Mouse (Mus musculus): ENCODE results near the gene Noa1. TPM values are rescaled to one million over a fixed set of nuclear protein-coding genes. Genes with fewer than 3 reads are reported as not detected.
A peak's percentile ranks its signal among the peaks of the same experiment; 100 is the strongest.

Noa1 gene
- polyA plus RNA-seq, 1 experiment from 2014 or later: 21.1 TPM

DNA sequence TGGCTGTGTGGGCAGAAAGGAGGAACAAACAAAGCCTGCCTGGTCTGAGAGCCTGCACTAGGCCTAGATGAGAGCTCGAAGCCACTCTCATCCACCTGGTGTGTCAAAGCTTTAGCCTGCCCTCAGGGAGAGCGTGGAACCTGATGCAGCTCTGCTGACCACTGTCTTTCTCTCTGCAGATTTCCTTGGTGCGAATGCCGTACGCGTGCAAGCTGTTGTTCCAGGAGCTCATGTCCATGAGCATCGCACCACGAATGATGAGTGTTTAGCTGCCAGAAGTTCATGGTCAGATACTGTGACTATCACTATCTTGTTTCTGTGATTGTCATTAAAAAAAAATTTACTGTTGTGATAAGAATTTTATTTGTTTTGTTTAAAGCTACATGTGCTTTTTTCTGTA is 39.0 kb upstream of the Noa1 start:
- ATAC-seq (ENCODE audit: insufficient number of reproducible peaks, insufficient read depth, low FRiP score, low read depth): no peak
- Histone ChIP-seq H3K27ac (ENCODE audit: low read length) (no peak overlapping the region), H3K4me2 (replicated peaks; ENCODE audit: low read depth, low read length) (no peak overlapping the region), H3K4me1 (ENCODE audit: control insufficient read depth, insufficient read depth, low read length) (no peaks in the 10 kb centered on the region), H3K9ac (replicated peaks; ENCODE audit: low read depth, low read length) (no peak overlapping the region), H3K4me3 (ENCODE audit: low read depth, low read length) (no peak overlapping the region), H3K27me3 (ENCODE audit: control insufficient read depth, insufficient read depth, low read length) (no peaks in the 10 kb centered on the region), H3K36me3 (ENCODE audit: control insufficient read depth, insufficient read depth, low read length) (peaks cover 59% of the 10 kb centered on the region), H3K9me3 (ENCODE audit: control insufficient read depth, low read depth, low read length) (no peaks in the 10 kb centered on the region)
- WGBS: 97% methylated on average over 8 of the region's 8 CpGs

DNA sequence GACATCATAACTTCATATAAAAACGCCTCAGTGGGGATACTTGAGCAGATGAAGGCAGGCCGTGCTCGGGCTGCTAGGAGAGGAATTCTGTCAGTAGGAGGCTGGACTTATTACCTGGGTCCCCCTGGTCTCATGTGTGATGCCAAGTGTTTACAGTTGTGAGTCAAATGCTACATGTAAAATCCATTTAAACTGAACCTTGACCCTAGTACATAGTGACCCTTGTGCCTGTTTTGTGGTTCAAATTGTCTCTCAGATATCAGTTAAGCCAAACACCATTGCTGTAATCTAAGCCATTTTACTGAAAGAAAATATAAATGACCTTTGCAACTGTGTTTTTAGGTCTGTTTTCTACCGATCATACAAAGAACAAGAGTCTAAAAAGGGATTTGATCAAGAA is 30.1 kb upstream of the Noa1 start:
- Histone ChIP-seq H3K9me3 (ENCODE audit: control insufficient read depth, low read depth, low read length) (no peaks in the 10 kb centered on the region), H3K9ac (replicated peaks; ENCODE audit: low read depth, low read length) (no peak overlapping the region), H3K27me3 (ENCODE audit: control insufficient read depth, insufficient read depth, low read length) (no peaks in the 10 kb centered on the region), H3K4me1 (ENCODE audit: control insufficient read depth, insufficient read depth, low read length) (no peaks in the 10 kb centered on the region), H3K36me3 (ENCODE audit: control insufficient read depth, insufficient read depth, low read length) (peaks cover 80% of the 10 kb centered on the region), H3K4me3 (ENCODE audit: low read depth, low read length) (no peak overlapping the region), H3K27ac (ENCODE audit: low read length) (no peak overlapping the region), H3K4me2 (replicated peaks; ENCODE audit: low read depth, low read length) (no peak overlapping the region)
- no peak for ATAC-seq (ENCODE audit: insufficient number of reproducible peaks, insufficient read depth, low FRiP score, low read depth)
- WGBS: 85% methylated on average over 4 of the region's 4 CpGs

DNA sequence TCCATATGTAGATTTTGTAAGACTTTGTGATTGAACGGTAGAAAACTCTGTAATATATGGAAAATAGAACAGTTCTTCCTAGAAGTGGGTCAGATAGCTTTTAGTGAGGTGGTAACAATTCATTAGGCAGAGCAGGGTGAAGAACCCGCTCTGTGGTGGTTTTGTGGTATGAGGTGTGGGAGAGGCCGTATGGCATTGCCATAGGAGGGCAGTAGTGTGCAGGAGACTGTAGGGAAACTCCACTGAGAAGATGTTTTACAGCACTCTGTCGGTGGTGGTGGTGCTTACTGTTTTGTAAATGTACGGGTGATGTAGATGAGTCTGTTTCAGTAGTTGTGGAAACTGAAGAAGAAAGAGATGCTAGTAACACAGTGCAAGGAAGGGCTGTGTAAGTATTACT is 20.3 kb upstream of the Noa1 start:
- 74% methylated on average over 5 of the region's 5 CpGs for WGBS
- H3K27ac ChIP-seq (ENCODE audit: low read length): no peak overlapping the region
- no peaks in the 10 kb centered on the region for H3K4me1 ChIP-seq (ENCODE audit: control insufficient read depth, insufficient read depth, low read length)
- no peaks in the 10 kb centered on the region for H3K9me3 ChIP-seq (ENCODE audit: control insufficient read depth, low read depth, low read length)
- H3K9ac ChIP-seq (replicated peaks; ENCODE audit: low read depth, low read length): no peak overlapping the region
- no peak for ATAC-seq (ENCODE audit: insufficient number of reproducible peaks, insufficient read depth, low FRiP score, low read depth)
- H3K4me2 ChIP-seq (replicated peaks; ENCODE audit: low read depth, low read length): no peak overlapping the region
- H3K4me3 ChIP-seq (ENCODE audit: low read depth, low read length): no peak overlapping the region
- H3K36me3 ChIP-seq (ENCODE audit: control insufficient read depth, insufficient read depth, low read length): peaks cover 77% of the 10 kb centered on the region
- no peaks in the 10 kb centered on the region for H3K27me3 ChIP-seq (ENCODE audit: control insufficient read depth, insufficient read depth, low read length)

DNA sequence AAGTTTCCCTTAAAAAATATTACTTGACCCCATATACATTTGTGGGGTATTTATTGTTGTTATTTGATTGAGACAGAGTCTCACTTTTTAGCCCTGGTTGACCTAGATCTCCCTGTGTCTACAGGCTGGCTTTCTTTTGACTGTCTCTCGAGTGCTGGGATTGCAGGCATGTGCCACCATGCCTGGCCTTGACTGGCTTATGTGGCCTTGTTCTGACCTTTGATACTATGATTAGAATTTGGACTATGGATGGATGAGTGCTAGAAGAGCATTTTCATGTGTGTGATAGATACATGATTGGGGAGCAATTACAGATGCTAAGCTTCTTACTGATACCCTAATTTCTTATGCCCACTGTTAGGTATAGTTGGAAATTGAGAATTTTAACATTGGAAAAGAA is 15.1 kb upstream of the Noa1 start:
- Histone ChIP-seq H3K27ac (ENCODE audit: low read length) (no peak overlapping the region), H3K27me3 (ENCODE audit: control insufficient read depth, insufficient read depth, low read length) (no peaks in the 10 kb centered on the region), H3K9me3 (ENCODE audit: control insufficient read depth, low read depth, low read length) (no peaks in the 10 kb centered on the region), H3K4me1 (ENCODE audit: control insufficient read depth, insufficient read depth, low read length) (no peaks in the 10 kb centered on the region), H3K9ac (replicated peaks; ENCODE audit: low read depth, low read length) (no peak overlapping the region), H3K4me3 (ENCODE audit: low read depth, low read length) (no peak overlapping the region), H3K36me3 (ENCODE audit: control insufficient read depth, insufficient read depth, low read length) (peaks cover 80% of the 10 kb centered on the region), H3K4me2 (replicated peaks; ENCODE audit: low read depth, low read length) (no peak overlapping the region)
- WGBS: 94% methylated on average over 1 of the region's 1 CpGs
- no peak for ATAC-seq (ENCODE audit: insufficient number of reproducible peaks, insufficient read depth, low FRiP score, low read depth)

DNA sequence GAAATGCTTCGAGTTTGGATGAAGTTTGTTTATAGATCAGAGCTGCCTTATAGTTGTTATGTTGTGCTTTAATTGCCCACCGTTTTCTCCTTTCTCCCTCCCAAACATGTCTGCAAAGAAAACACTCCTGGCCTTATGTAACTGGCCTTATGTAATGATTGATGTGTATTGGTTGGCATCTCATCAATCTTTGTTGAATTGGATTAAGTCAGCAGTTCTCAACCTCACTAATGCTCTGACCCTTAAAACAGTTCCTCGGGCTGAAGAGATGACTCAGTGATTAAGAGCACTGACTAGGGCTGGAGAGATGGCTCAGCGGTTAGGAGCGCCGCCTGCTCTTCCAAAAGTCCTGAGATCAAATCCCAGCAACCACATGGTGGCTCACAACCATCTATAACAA is 5.1 kb upstream of the Noa1 start:
- ATAC-seq (ENCODE audit: insufficient number of reproducible peaks, insufficient read depth, low FRiP score, low read depth): no peak
- H3K27me3 ChIP-seq (ENCODE audit: control insufficient read depth, insufficient read depth, low read length): no peaks in the 10 kb centered on the region
- H3K4me3 ChIP-seq (ENCODE audit: low read depth, low read length): no peak overlapping the region
- H3K9ac ChIP-seq (replicated peaks; ENCODE audit: low read depth, low read length): no peak overlapping the region
- H3K9me3 ChIP-seq (ENCODE audit: control insufficient read depth, low read depth, low read length): no peaks in the 10 kb centered on the region
- peaks cover 9% of the 10 kb centered on the region; the same call in 1 of the 2 replicates for H3K4me1 ChIP-seq (ENCODE audit: control insufficient read depth, insufficient read depth, low read length)
- WGBS: 74% methylated on average over 6 of the region's 6 CpGs
- no peak overlapping the region for H3K27ac ChIP-seq (ENCODE audit: low read length)
- peaks cover 34% of the 10 kb centered on the region for H3K36me3 ChIP-seq (ENCODE audit: control insufficient read depth, insufficient read depth, low read length)
- H3K4me2 ChIP-seq (replicated peaks; ENCODE audit: low read depth, low read length): no peak overlapping the region

DNA sequence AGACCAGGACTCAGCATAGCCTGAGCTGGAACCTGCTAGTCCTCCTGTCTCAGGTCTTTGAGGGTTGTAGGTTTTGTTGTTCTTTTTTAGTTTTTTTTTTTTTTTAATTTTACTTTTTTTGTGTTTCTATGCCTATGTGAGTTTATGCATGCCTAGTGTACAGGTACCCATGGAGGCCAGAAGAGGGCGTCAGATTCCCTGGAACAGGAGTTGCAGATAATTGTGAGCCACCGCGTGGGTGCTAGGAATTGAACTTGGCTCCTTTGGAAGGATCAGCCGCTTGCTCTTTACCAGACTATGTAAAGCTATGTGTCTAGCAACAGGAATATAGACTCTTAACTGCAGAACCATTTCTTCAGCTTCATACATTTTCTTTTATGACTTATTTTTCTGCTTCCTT is 4.3 kb upstream of the Noa1 start:
- H3K4me2 ChIP-seq (replicated peaks; ENCODE audit: low read depth, low read length): no peak overlapping the region
- no peak overlapping the region for H3K4me3 ChIP-seq (ENCODE audit: low read depth, low read length)
- peaks cover 9% of the 10 kb centered on the region; the same call in 1 of the 2 replicates for H3K4me1 ChIP-seq (ENCODE audit: control insufficient read depth, insufficient read depth, low read length)
- peaks cover 29% of the 10 kb centered on the region for H3K36me3 ChIP-seq (ENCODE audit: control insufficient read depth, insufficient read depth, low read length)
- H3K9me3 ChIP-seq (ENCODE audit: control insufficient read depth, low read depth, low read length): no peaks in the 10 kb centered on the region
- H3K9ac ChIP-seq (replicated peaks; ENCODE audit: low read depth, low read length): no peak overlapping the region
- H3K27me3 ChIP-seq (ENCODE audit: control insufficient read depth, insufficient read depth, low read length): no peaks in the 10 kb centered on the region
- ATAC-seq (ENCODE audit: insufficient number of reproducible peaks, insufficient read depth, low FRiP score, low read depth): no peak
- WGBS: 98% methylated on average over 4 of the region's 4 CpGs
- H3K27ac ChIP-seq (ENCODE audit: low read length): no peak overlapping the region

DNA sequence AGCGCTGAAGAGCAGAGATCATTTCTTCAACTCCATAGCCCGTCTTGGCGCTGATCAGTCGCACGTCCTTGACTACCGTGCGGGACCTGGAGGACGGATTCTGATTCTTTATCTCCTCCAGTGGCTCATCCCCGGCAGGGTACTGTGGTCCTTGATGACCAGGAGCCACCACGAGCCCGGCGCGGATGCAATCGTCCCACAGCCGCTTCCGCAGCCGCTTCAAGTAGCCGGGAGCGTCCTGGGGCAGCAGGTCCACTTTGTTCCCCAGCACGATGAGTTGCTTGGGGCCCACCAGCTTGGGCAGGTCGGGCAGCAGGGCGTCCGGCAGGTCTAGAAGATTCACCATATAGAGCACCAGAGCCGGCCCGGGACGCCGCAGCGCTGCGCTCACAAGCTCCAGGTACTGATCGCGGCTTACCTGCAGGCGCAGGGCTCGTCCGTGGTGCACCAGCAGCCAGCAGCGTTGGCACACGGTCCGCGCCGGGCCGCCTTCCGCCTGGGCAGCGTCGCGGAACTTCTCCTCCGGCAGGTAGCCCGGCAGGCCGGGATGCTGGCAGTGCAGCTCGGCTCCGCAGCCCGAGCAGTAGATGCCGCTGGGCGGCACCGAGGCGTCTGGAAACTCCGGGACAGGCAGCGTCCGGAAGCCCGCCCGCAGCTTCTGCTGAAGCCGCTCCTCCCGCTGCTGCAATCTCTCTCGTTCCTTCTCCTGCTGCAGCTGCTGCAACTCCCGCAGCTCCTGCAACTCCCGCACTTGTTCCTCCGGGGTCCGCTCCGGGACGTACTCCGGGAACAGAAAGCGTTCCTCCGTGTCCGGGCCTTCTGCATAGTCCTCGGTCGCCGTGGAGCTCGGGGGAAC is 605 bp downstream of the Noa1 start:
- H3K4me3 ChIP-seq (ENCODE audit: low read depth, low read length): peak overlapping the region; percentile 77
- under 1% methylated on average over 69 of the region's 76 CpGs for whole genome bisulfite sequencing
- peak overlapping the region; percentile 85 for H3K4me2 ChIP-seq (replicated peaks; ENCODE audit: low read depth, low read length)
- 0 out of 2 replicates have a peak overlapping the region, but pooled peaks have one; percentile 11 for H3K27ac ChIP-seq (ENCODE audit: low read length)
- H3K4me1 ChIP-seq (ENCODE audit: control insufficient read depth, insufficient read depth, low read length): peaks cover 22% of the 10 kb centered on the region
- no peak for ATAC-seq (ENCODE audit: insufficient number of reproducible peaks, insufficient read depth, low FRiP score, low read depth)
- H3K36me3 ChIP-seq (ENCODE audit: control insufficient read depth, insufficient read depth, low read length): peaks cover 20% of the 10 kb centered on the region
- peak overlapping the region; percentile 87 for H3K9ac ChIP-seq (replicated peaks; ENCODE audit: low read depth, low read length)
- no peaks in the 10 kb centered on the region for H3K27me3 ChIP-seq (ENCODE audit: control insufficient read depth, insufficient read depth, low read length)
- no peaks in the 10 kb centered on the region for H3K9me3 ChIP-seq (ENCODE audit: control insufficient read depth, low read depth, low read length)

DNA sequence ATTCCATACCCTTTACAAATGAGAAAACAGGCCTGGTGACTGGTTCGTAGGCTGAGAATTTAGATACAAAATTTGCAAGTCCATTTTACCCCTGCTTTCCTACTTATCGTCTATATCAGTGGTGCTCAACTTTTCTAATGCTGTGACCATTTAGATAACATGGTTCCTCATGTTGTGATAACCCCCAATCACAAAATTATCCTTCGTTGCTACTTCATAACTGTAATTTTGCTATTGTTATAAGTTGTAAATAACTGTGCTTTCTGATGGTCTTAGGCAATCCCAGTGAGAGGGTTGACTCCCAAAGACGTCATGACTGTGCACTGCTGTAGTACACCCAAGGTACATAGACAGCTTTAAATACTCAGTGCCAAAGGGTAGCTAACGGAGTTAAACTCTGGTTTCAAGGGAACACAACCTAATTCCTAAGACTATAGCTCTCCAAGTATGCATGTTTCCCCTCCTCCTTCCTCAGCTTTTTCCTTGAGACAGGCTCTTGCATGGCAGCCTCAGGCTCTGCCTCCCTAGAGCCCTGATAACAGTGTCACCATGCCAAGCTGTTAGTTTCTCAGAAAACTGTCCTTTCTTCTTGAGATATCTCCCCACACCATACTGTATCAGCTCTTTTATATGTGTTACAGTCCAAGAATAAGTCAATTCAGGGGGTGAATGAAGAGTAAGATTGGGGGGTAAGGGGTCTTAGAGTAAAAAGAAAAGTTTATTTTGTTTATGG is 1.9 kb downstream of the Noa1 start:
- Histone ChIP-seq H3K27ac (ENCODE audit: low read length) (no peak overlapping the region), H3K9me3 (ENCODE audit: control insufficient read depth, low read depth, low read length) (no peaks in the 10 kb centered on the region), H3K9ac (replicated peaks; ENCODE audit: low read depth, low read length) (0 out of 2 replicates have a peak overlapping the region, but pooled peaks have one; percentile 87), H3K36me3 (ENCODE audit: control insufficient read depth, insufficient read depth, low read length) (peaks cover 17% of the 10 kb centered on the region), H3K4me2 (replicated peaks; ENCODE audit: low read depth, low read length) (peak overlapping the region; percentile 85), H3K4me1 (ENCODE audit: control insufficient read depth, insufficient read depth, low read length) (peaks cover 22% of the 10 kb centered on the region), H3K4me3 (ENCODE audit: low read depth, low read length) (peak overlapping the region; percentile 77), H3K27me3 (ENCODE audit: control insufficient read depth, insufficient read depth, low read length) (no peaks in the 10 kb centered on the region)
- WGBS: 78% methylated on average over 5 of the region's 5 CpGs
- no peak for ATAC-seq (ENCODE audit: insufficient number of reproducible peaks, insufficient read depth, low FRiP score, low read depth)

Measured in stomach, embryonic 14.5 days (tissue).